Mouse (Mus musculus) heart, postnatal 0 days (tissue): Measurements from ENCODE around the gene Hecw2.
A peak's percentile ranks its signal among the peaks of the same experiment; 100 is the strongest.

Experiments used
- CTCF ChIP-seq: IDR thresholded peaks from 2 replicates; pipeline ENCODE4 v1.5.1; 2016; ENCODE audit warnings: antibody characterized with exemption, control low read depth, low read depth
- EP300 ChIP-seq: IDR thresholded peaks from 2 replicates; pipeline ENCODE4 v1.6.1; 2016; ENCODE audit warnings: antibody characterized with exemption, low read depth

DNA sequence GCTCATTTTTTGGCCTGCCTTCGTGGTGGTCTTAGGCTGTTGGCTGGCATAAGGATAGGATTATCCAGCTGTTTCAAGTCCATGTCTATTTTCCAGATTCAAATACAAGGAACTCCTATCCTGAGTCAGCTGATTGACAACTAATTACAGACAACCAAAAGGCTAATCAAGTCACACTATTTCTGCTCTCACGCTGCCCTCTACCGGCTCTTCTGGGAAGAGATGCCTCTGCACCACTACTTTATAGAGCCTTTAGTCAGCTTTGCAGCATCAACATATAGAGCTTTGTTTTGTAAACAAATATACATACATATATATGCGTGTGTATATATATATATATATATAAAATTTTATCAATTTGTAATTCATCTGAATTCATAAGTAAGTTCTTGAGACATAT, 267.4 kb downstream of the Hecw2 start:
- TF ChIP-seq EP300, result no peak
- peak; percentile 54 for TF ChIP-seq CTCF
